Mouse (Mus musculus) liver, postnatal 0 days (tissue): Measurements from ENCODE around the gene Fbxl2.

Source experiments
- CTCF ChIP-seq: sonication (generic); IDR thresholded peaks from 2 replicates; pipeline ENCODE4 v1.5.1; 2016; ENCODE audit warnings: antibody characterized with exemption, low read depth
- EP300 ChIP-seq: IDR thresholded peaks from 2 replicates; pipeline ENCODE4 v1.6.1; 2016; ENCODE audit warnings: antibody characterized with exemption, low read depth, mild to moderate bottlenecking

- no peak for TF ChIP-seq CTCF
- no peak for TF ChIP-seq EP300
Observed at GRCm38 (mm10) chr9:113931375-113932099, 114.5 kb downstream of the Fbxl2 start.
